Mouse (Mus musculus) cerebellum, adult 2 months (tissue): ENCODE data around the gene Strn4.

ENCODE experiments used
- CTCF ChIP-seq: fragments of 200-500 bp; IDR thresholded peaks from 2 replicates; pipeline ENCODE4 v1.5.1; 2011; ENCODE audit warnings: low read depth, mild to moderate bottlenecking, control low read depth, low read length, moderate library complexity, borderline replicate concordance; ENCODE audit not compliant: insufficient read depth
- POLR2A ChIP-seq: fragments of 200-500 bp; IDR thresholded peaks from 2 replicates; pipeline ENCODE4 v1.6.1; 2011; ENCODE audit warnings: low read length, control low read depth, borderline replicate concordance; ENCODE audit not compliant: insufficient read depth

DNA sequence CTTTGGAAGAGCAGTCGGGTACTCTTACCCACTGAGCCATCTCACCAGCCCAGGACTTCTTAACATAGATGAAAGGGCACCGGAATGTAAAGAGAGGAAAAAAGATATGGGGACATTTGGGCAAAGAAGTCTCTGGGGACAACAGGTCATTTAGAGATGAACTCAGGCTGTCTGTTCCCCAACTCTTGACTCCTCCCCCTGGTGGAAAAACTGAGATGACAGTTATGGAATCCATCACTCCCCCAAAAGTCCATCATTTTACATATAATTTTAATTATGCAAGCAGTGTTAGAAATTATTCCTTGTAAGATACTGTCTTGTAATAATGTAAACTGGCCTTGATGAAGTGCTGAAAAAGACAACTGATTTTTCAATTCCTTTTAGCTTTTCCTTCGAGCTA is 62.0 kb downstream of the Strn4 start:
- TF ChIP-seq CTCF (no peak), POLR2A (no peak)
